ENCODE assay signal across 8 mouse cellular contexts in genomic region chr10:128548051-128548791, GRCm38 (mm10). TPM values are rescaled to one million over a fixed set of nuclear protein-coding genes. Genes with fewer than 3 reads are reported as not detected.
DNase-seq lines count a peak whose midpoint lies in the region; ATAC-seq and TF ChIP-seq lines count a peak whose summit lies in the region.
"Not testable (repeated sequence)": the region's sequence is repeated elsewhere in the genome, so short reads cannot be mapped to it uniquely, and the experiment has no call there.

No protein-coding gene starts in this region.

- peak overlapping the region; percentile 89 for H3ac ChIP-seq in C2C12 (ENCODE audit: control insufficient read depth, insufficient read length, low read depth)

- TF ChIP-seq CTCF in C2C12 (IDR thresholded peaks at IDR 0.05; ENCODE audit: control insufficient read depth, insufficient read depth, insufficient read length) = not testable (repeated sequence)

- H3K9me3 ChIP-seq in forebrain, embryonic 13.5 days (replicated peaks); hindbrain, embryonic 10.5 days; liver, embryonic 15.5 days (replicated peaks); midbrain, embryonic 15.5 days; stomach, embryonic 14.5 days (ENCODE audit: control insufficient read depth, low read depth, low read length): not testable (repeated sequence)

- H3K27ac ChIP-seq in forebrain, embryonic 13.5 days = peak overlapping the region; percentile 95
- peak overlapping the region; percentile 95 for H3K27ac ChIP-seq in hindbrain, embryonic 10.5 days
- peak overlapping the region; percentile 94 for H3K27ac ChIP-seq in liver, embryonic 15.5 days (replicated peaks)
- H3K27ac ChIP-seq in midbrain, embryonic 15.5 days = peak overlapping the region; percentile 97
- H3K27ac ChIP-seq in stomach, embryonic 14.5 days (ENCODE audit: low read length) = peak overlapping the region; percentile 94

- H3K4me2 ChIP-seq in forebrain, embryonic 13.5 days = peak overlapping the region; percentile 89
- H3K4me2 ChIP-seq in liver, embryonic 15.5 days = peak overlapping the region; percentile 90
- H3K4me2 ChIP-seq in midbrain, embryonic 15.5 days = peak overlapping the region; percentile 71
- H3K4me2 ChIP-seq in stomach, embryonic 14.5 days (replicated peaks; ENCODE audit: low read depth, low read length) = peak overlapping the region; percentile 69

- H3K4me3 ChIP-seq in C2C12 (ENCODE audit: insufficient read depth, poor library complexity, severe bottlenecking) = peak overlapping the region; percentile 85
- peak overlapping the region; percentile 77 for H3K4me3 ChIP-seq in forebrain, embryonic 13.5 days
- peak overlapping the region; percentile 86 for H3K4me3 ChIP-seq in hindbrain, embryonic 10.5 days
- H3K4me3 ChIP-seq in liver, embryonic 15.5 days (replicated peaks) = peak overlapping the region; percentile 89
- H3K4me3 ChIP-seq in midbrain, embryonic 15.5 days = peak overlapping the region; percentile 68
- peak overlapping the region; percentile 73 for H3K4me3 ChIP-seq in stomach, embryonic 14.5 days (ENCODE audit: low read depth, low read length)

- not testable (repeated sequence) for H3K27me3 ChIP-seq in C2C12 (ENCODE audit: control insufficient read depth, insufficient read depth, insufficient read length); forebrain, embryonic 13.5 days; hindbrain, embryonic 10.5 days (ENCODE audit: insufficient read depth, poor library complexity, severe bottlenecking); liver, embryonic 15.5 days; midbrain, embryonic 15.5 days (replicated peaks); stomach, embryonic 14.5 days (ENCODE audit: control insufficient read depth, insufficient read depth, low read length)

- peak overlapping the region; percentile 94 for H3K9ac ChIP-seq in forebrain, embryonic 13.5 days
- H3K9ac ChIP-seq in liver, embryonic 15.5 days = peak overlapping the region; percentile 68
- peak overlapping the region; percentile 76 for H3K9ac ChIP-seq in midbrain, embryonic 15.5 days
- H3K9ac ChIP-seq in stomach, embryonic 14.5 days (replicated peaks; ENCODE audit: low read depth, low read length) = peak overlapping the region; percentile 89

- DNase-seq in cerebellum, adult 9-11 months = peak; percentile 62
- peak; percentile 24 for DNase-seq in hindbrain, embryonic 10.5 days (ENCODE audit: low spot score)
- peak; percentile 32 for DNase-seq in kidney, postnatal 10 days

- ATAC-seq in forebrain, embryonic 13.5 days; liver, embryonic 15.5 days (ENCODE audit: insufficient read depth); stomach, embryonic 14.5 days (ENCODE audit: insufficient number of reproducible peaks, insufficient read depth, low FRiP score, low read depth): not testable (repeated sequence)
- ATAC-seq in midbrain, embryonic 15.5 days (replicated peaks) = 0 out of 2 replicates have a peak, but pooled peaks have one; percentile 5

- peaks cover 35% of the 10 kb centered on the region for H3K36me3 ChIP-seq in C2C12 (ENCODE audit: control insufficient read depth, insufficient read depth)
- peaks cover 25% of the 10 kb centered on the region for H3K36me3 ChIP-seq in forebrain, embryonic 13.5 days (ENCODE audit: poor library complexity, severe bottlenecking)
- peaks cover 29% of the 10 kb centered on the region for H3K36me3 ChIP-seq in hindbrain, embryonic 10.5 days
- H3K36me3 ChIP-seq in liver, embryonic 15.5 days (replicated peaks) = peaks cover 27% of the 10 kb centered on the region
- H3K36me3 ChIP-seq in midbrain, embryonic 15.5 days (replicated peaks) = peaks cover 20% of the 10 kb centered on the region
- peaks cover 22% of the 10 kb centered on the region for H3K36me3 ChIP-seq in stomach, embryonic 14.5 days (ENCODE audit: control insufficient read depth, insufficient read depth, low read length)

- under 1% methylated on average over 29 of the region's 30 CpGs for whole genome bisulfite sequencing in forebrain, embryonic 13.5 days
- WGBS in hindbrain, embryonic 10.5 days = under 1% methylated on average over 30 of the region's 30 CpGs
- WGBS in liver, embryonic 15.5 days (ENCODE audit: insufficient replicate concordance) = under 1% methylated on average over 30 of the region's 30 CpGs
- WGBS in midbrain, embryonic 15.5 days = 3% methylated on average over 30 of the region's 30 CpGs
- under 1% methylated on average over 28 of the region's 30 CpGs for WGBS in stomach, embryonic 14.5 days

- H3K79me3 ChIP-seq in C2C12 (ENCODE audit: low read depth) = peaks cover 17% of the 10 kb centered on the region

- H3K4me1 ChIP-seq in forebrain, embryonic 13.5 days = peaks cover 21% of the 10 kb centered on the region
- H3K4me1 ChIP-seq in hindbrain, embryonic 10.5 days (replicated peaks) = peaks cover 30% of the 10 kb centered on the region
- H3K4me1 ChIP-seq in liver, embryonic 15.5 days (replicated peaks) = peaks cover 22% of the 10 kb centered on the region
- H3K4me1 ChIP-seq in midbrain, embryonic 15.5 days = peaks cover 18% of the 10 kb centered on the region
- not testable (repeated sequence) for H3K4me1 ChIP-seq in stomach, embryonic 14.5 days (ENCODE audit: control insufficient read depth, insufficient read depth, low read length)

- peaks cover 50% of the 10 kb centered on the region for H3K79me2 ChIP-seq in C2C12 (ENCODE audit: control insufficient read depth, insufficient read depth)

RNA-seq across cellular contexts. Expression of gene Zc3h10, which starts 0.6 kb away (rescaled TPM):
- polyA plus RNA-seq in C2C12 (2012; fragmentation: generic; extraction: Trizol) = 13.0 TPM
- 18.3 and 19.4 TPM in 2 replicates for polyA plus RNA-seq in forebrain, embryonic 13.5 days (2015; fragmentation: Nextera tagmentation; extraction: Ambion mirVana)
- 16.9 and 19.9 TPM in 2 replicates for polyA plus RNA-seq in hindbrain, embryonic 10.5 days (2016; fragmentation: Nextera tagmentation; extraction: Ambion mirVana)
- polyA plus RNA-seq in liver, embryonic 15.5 days (2015; fragmentation: Nextera tagmentation; extraction: Ambion mirVana) = 4.9 and 5.8 TPM in 2 replicates
- polyA plus RNA-seq in midbrain, embryonic 15.5 days (2015; fragmentation: Nextera tagmentation; extraction: Ambion mirVana) = 20.8 and 22.7 TPM in 2 replicates
- 8.8 and 10.7 TPM in 2 replicates for polyA plus RNA-seq in stomach, embryonic 14.5 days (2014; fragmentation: Nextera tagmentation; extraction: Ambion mirVana)

RNA-seq across cellular contexts. Expression of gene Rpl41, which starts 0.9 kb away (rescaled TPM):
- 13,760 TPM for polyA plus RNA-seq in C2C12 (2012; fragmentation: generic; extraction: Trizol)
- 2,951 and 3,131 TPM in 2 replicates for polyA plus RNA-seq in forebrain, embryonic 13.5 days (2015; fragmentation: Nextera tagmentation; extraction: Ambion mirVana)
- 2,868 and 3,332 TPM in 2 replicates for polyA plus RNA-seq in hindbrain, embryonic 10.5 days (2016; fragmentation: Nextera tagmentation; extraction: Ambion mirVana)
- 1,944 and 2,155 TPM in 2 replicates for polyA plus RNA-seq in liver, embryonic 15.5 days (2015; fragmentation: Nextera tagmentation; extraction: Ambion mirVana)
- polyA plus RNA-seq in midbrain, embryonic 15.5 days (2015; fragmentation: Nextera tagmentation; extraction: Ambion mirVana) = 2,126 and 2,161 TPM in 2 replicates
- 4,724 and 5,059 TPM in 2 replicates for polyA plus RNA-seq in stomach, embryonic 14.5 days (2014; fragmentation: Nextera tagmentation; extraction: Ambion mirVana)

RNA-seq across cellular contexts. Expression of gene Pa2g4, which starts 17.6 kb away (rescaled TPM):
- polyA plus RNA-seq in C2C12 (2012; fragmentation: generic; extraction: Trizol) = 232 TPM
- 173 and 186 TPM in 2 replicates for polyA plus RNA-seq in forebrain, embryonic 13.5 days (2015; fragmentation: Nextera tagmentation; extraction: Ambion mirVana)
- 205 and 257 TPM in 2 replicates for polyA plus RNA-seq in hindbrain, embryonic 10.5 days (2016; fragmentation: Nextera tagmentation; extraction: Ambion mirVana)
- polyA plus RNA-seq in liver, embryonic 15.5 days (2015; fragmentation: Nextera tagmentation; extraction: Ambion mirVana) = 118 and 119 TPM in 2 replicates
- 125 and 128 TPM in 2 replicates for polyA plus RNA-seq in midbrain, embryonic 15.5 days (2015; fragmentation: Nextera tagmentation; extraction: Ambion mirVana)
- 210 and 218 TPM in 2 replicates for polyA plus RNA-seq in stomach, embryonic 14.5 days (2014; fragmentation: Nextera tagmentation; extraction: Ambion mirVana)

RNA-seq across cellular contexts. Expression of gene Esyt1, which starts 22.6 kb away (rescaled TPM):
- polyA plus RNA-seq in C2C12 (2012; fragmentation: generic; extraction: Trizol) = 120 TPM
- polyA plus RNA-seq in forebrain, embryonic 13.5 days (2015; fragmentation: Nextera tagmentation; extraction: Ambion mirVana) = 7.0 and 7.7 TPM in 2 replicates
- 20.2 and 22.0 TPM in 2 replicates for polyA plus RNA-seq in hindbrain, embryonic 10.5 days (2016; fragmentation: Nextera tagmentation; extraction: Ambion mirVana)
- 11.8 and 12.6 TPM in 2 replicates for polyA plus RNA-seq in liver, embryonic 15.5 days (2015; fragmentation: Nextera tagmentation; extraction: Ambion mirVana)
- 10.5 and 11.1 TPM in 2 replicates for polyA plus RNA-seq in midbrain, embryonic 15.5 days (2015; fragmentation: Nextera tagmentation; extraction: Ambion mirVana)
- polyA plus RNA-seq in stomach, embryonic 14.5 days (2014; fragmentation: Nextera tagmentation; extraction: Ambion mirVana) = 25.8 and 28.9 TPM in 2 replicates

RNA-seq across cellular contexts. Expression of gene Erbb3, which starts 41.2 kb away (rescaled TPM):
- polyA plus RNA-seq in C2C12 (2012; fragmentation: generic; extraction: Trizol) = 0.28 TPM
- 0.12 and 0.28 TPM in 2 replicates for polyA plus RNA-seq in forebrain, embryonic 13.5 days (2015; fragmentation: Nextera tagmentation; extraction: Ambion mirVana)
- 5.0 and 13.5 TPM in 2 replicates for polyA plus RNA-seq in hindbrain, embryonic 10.5 days (2016; fragmentation: Nextera tagmentation; extraction: Ambion mirVana)
- polyA plus RNA-seq in liver, embryonic 15.5 days (2015; fragmentation: Nextera tagmentation; extraction: Ambion mirVana) = 3.1 and 3.6 TPM in 2 replicates
- polyA plus RNA-seq in midbrain, embryonic 15.5 days (2015; fragmentation: Nextera tagmentation; extraction: Ambion mirVana) = 0.42 and 0.56 TPM in 2 replicates
- polyA plus RNA-seq in stomach, embryonic 14.5 days (2014; fragmentation: Nextera tagmentation; extraction: Ambion mirVana) = 27.1 TPM in 2 replicates
